Mouse (Mus musculus) heart, postnatal 14 days (tissue): ENCODE measurements around the gene Pygl. TPM values are rescaled to one million over a fixed set of nuclear protein-coding genes. Genes with fewer than 3 reads are reported as not detected.

ENCODE experiments used
- DNase-seq, 2 experiments: peaks; one replicate each; pipeline ENCODE4 v3.0.0; 2021 to 2022
- intact Hi-C: fragments of 180-260 bp; cut with DNase I; formaldehyde crosslinking; loops from one replicate; pipeline ENCODE4 v1.15.1; 2025
- long read RNA-seq, 2 experiments: library from polyadenylated mRNA; stranded (forward); transcript quantifications; one replicate each; pipeline ENCODE4 v2.0.0; 2021
- total RNA-seq, 2 experiments: library from RNA; stranded (reverse); gene quantifications; 2 replicates each; pipeline ENCODE4 v1.2.3; 2021

Pygl gene
- 1 to 10 TPM; 5.9 to 8.3 TPM for total RNA-seq
- long read RNA-seq, experiment 1, transcript Pygl-201 (20 exons, 2,825 nt), result major isoform, 8 of 8 reads
- long read RNA-seq, experiment 1, partial matches to known transcripts, result 0 of 8 reads
- long read RNA-seq, experiment 1, other reads (novel, unspliced or antisense), result 0 of 8 reads
- long read RNA-seq, experiment 2, transcript Pygl-201 (20 exons, 2,825 nt), result major isoform, 8 of 10 reads
- long read RNA-seq, experiment 2, partial matches to known transcripts, result 2 of 10 reads
- long read RNA-seq, experiment 2, other reads (novel, unspliced or antisense), result 0 of 10 reads

GRCm38 (mm10) chr12:70231294-70231693 is at the start of gene Pygl:
Pygl (minus strand) TSS chr12:70231488.
- intact Hi-C loops, result loop anchor here (5.0 to 10.0 kb wide), 2 partner anchors 266 to 681 kb away; no protein-coding TSS in a partner anchor
- DNase-seq, result no peak

GRCm38 (mm10) chr12:70280930-70281329 is 49.6 kb upstream of the Pygl start:
- no peak for DNase-seq
- intact Hi-C loops, result no loop called here

- DNase-seq, result no peak
- intact Hi-C loops, result no loop called here
These were observed 49.1 kb upstream of the Pygl start for GRCm38 (mm10) chr12:70280381-70280780.

- intact Hi-C loops, result no loop called here
These were observed 46.0 kb upstream of the Pygl start for GRCm38 (mm10) chr12:70277071-70277939.

GRCm38 (mm10) chr12:70269724-70270123 is 38.4 kb upstream of the Pygl start:
- intact Hi-C loops, result no loop called here
- no peak for DNase-seq

More at GRCm38 (mm10) chr12:70277071-70277939, 46.0 kb upstream of the Pygl start:
- no peak for DNase-seq

- intact Hi-C loops, result no loop called here
- no peak for DNase-seq
These were observed 36.0 kb upstream of the Pygl start for GRCm38 (mm10) chr12:70267314-70267713.

GRCm38 (mm10) chr12:70266494-70266931 is 35.2 kb upstream of the Pygl start:
- intact Hi-C loops, result no loop called here
- DNase-seq, result no peak

GRCm38 (mm10) chr12:70263721-70264120 is 32.4 kb upstream of the Pygl start:
- intact Hi-C loops, result no loop called here
- no peak for DNase-seq

GRCm38 (mm10) chr12:70262271-70262953 is 31.1 kb upstream of the Pygl start:
- DNase-seq, result no peak

GRCm38 (mm10) chr12:70251210-70251884 is 20.1 kb upstream of the Pygl start:
- intact Hi-C loops, result no loop called here

More at GRCm38 (mm10) chr12:70262271-70262953, 31.1 kb upstream of the Pygl start:
- intact Hi-C loops, result no loop called here

GRCm38 (mm10) chr12:70249616-70250157 is 18.4 kb upstream of the Pygl start:
- no peak for DNase-seq
- intact Hi-C loops, result no loop called here

More at GRCm38 (mm10) chr12:70251210-70251884, 20.1 kb upstream of the Pygl start:
- no peak for DNase-seq

GRCm38 (mm10) chr12:70247683-70248474 is 16.6 kb upstream of the Pygl start:
- DNase-seq, result no peak
- intact Hi-C loops, result no loop called here

GRCm38 (mm10) chr12:70242550-70242949 is 11.3 kb upstream of the Pygl start:
- no peak for DNase-seq
- intact Hi-C loops, result no loop called here

- no peak for DNase-seq
- intact Hi-C loops, result loop anchor here (10.0 kb wide), 1 partner anchor 275 kb away; no protein-coding TSS in a partner anchor
These were observed 8.5 kb upstream of the Pygl start for GRCm38 (mm10) chr12:70239741-70240140.

- intact Hi-C loops, result loop anchor here (10.0 kb wide), 1 partner anchor 274 kb away; no protein-coding TSS in a partner anchor
These were observed 7.3 kb upstream of the Pygl start for GRCm38 (mm10) chr12:70238604-70239003.

GRCm38 (mm10) chr12:70234938-70235484 is 3.7 kb upstream of the Pygl start:
- DNase-seq, result peak; percentile 73 to 84
- intact Hi-C loops, result loop anchor here (1.0 to 10.0 kb wide), 3 partner anchors 194 to 677 kb away; no protein-coding TSS in a partner anchor

More at GRCm38 (mm10) chr12:70238604-70239003, 7.3 kb upstream of the Pygl start:
- no peak for DNase-seq

- peak; percentile 40 to 61 for DNase-seq
- intact Hi-C loops, result loop anchor here (5.0 to 10.0 kb wide), 2 partner anchors 270 to 678 kb away; no protein-coding TSS in a partner anchor
These were observed 3.1 kb upstream of the Pygl start for GRCm38 (mm10) chr12:70234411-70234810.

- intact Hi-C loops, result loop anchor here (5.0 to 10.0 kb wide), 2 partner anchors 269 to 679 kb away; no protein-coding TSS in a partner anchor
- no peak for DNase-seq
These were observed 2.5 kb upstream of the Pygl start for GRCm38 (mm10) chr12:70233637-70234315.
